Mouse (Mus musculus): ENCODE measurements around the gene Arrdc2. TPM values are rescaled to one million over a fixed set of nuclear protein-coding genes. Genes with fewer than 3 reads are reported as not detected.

Arrdc2 gene
- polyA plus RNA-seq, 1 experiment from 2014 or later: 5.7 TPM

DNA sequence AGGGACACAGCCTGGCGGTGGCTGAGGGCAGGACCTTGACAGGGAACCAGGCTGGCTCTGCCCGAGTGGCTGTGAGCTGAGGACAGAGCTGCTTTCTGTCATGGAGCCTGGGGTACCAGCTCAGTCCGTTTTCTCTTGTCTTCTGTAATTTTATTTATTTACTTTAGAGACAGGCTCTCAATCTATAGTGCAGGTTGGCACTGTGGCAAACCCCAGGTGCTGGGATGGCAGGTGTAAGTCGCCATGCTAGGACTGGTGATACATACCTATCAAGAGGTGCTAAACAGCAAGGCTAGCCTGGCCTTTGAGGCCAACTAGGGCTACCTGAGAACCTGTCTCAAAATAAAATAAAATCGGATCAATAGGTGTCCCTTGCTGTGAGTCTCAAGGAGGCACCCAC, 16.5 kb upstream of the Arrdc2 start:
- Histone ChIP-seq H3K27me3 (ENCODE audit: control insufficient read depth, insufficient read depth, low read length) (no peaks in the 10 kb centered on the region), H3K27ac (ENCODE audit: low read depth, low read length) (no peak overlapping the region), H3K4me2 (replicated peaks; ENCODE audit: low read depth, low read length) (no peak overlapping the region), H3K36me3 (ENCODE audit: control insufficient read depth, insufficient read depth, low read length) (no peaks in the 10 kb centered on the region), H3K9ac (ENCODE audit: low read depth, low read length) (no peak overlapping the region), H3K9me3 (ENCODE audit: control insufficient read depth, low read length) (no peaks in the 10 kb centered on the region), H3K4me1 (ENCODE audit: control insufficient read depth, insufficient read depth, low read length) (peaks cover 8% of the 10 kb centered on the region), H3K4me3 (ENCODE audit: low read length) (no peak overlapping the region)
- 64% methylated on average over 5 of the region's 5 CpGs for WGBS
- ATAC-seq (ENCODE audit: low FRiP score, low TSS enrichment): no peak

DNA sequence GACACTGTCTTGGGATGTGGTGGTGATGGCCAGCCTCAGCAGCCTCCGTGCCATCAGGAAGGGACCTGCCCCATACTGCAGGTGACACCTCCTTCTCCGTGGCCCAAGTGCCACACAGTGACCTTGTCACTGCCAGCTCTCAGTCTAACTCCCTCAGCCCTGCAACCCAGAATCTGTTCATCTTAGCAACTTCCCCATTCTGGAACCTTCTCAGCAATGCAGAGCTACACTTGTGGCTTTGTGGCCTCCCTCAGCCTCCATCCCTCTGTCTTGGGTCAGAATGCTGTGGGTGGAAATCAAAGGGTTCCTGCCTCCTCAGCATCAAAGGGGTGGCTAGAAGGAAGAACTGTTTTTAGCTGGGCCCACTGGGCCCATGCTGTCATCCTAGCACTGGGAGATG, 14.3 kb upstream of the Arrdc2 start:
- Histone ChIP-seq H3K9me3 (ENCODE audit: control insufficient read depth, low read length) (no peaks in the 10 kb centered on the region), H3K4me2 (replicated peaks; ENCODE audit: low read depth, low read length) (no peak overlapping the region), H3K4me3 (ENCODE audit: low read length) (no peak overlapping the region), H3K27ac (ENCODE audit: low read depth, low read length) (no peak overlapping the region), H3K9ac (ENCODE audit: low read depth, low read length) (no peak overlapping the region), H3K4me1 (ENCODE audit: control insufficient read depth, insufficient read depth, low read length) (peaks cover 8% of the 10 kb centered on the region), H3K36me3 (ENCODE audit: control insufficient read depth, insufficient read depth, low read length) (no peaks in the 10 kb centered on the region), H3K27me3 (ENCODE audit: control insufficient read depth, insufficient read depth, low read length) (no peaks in the 10 kb centered on the region)
- ATAC-seq (ENCODE audit: low FRiP score, low TSS enrichment): no peak
- WGBS: 88% methylated on average over 2 of the region's 2 CpGs

DNA sequence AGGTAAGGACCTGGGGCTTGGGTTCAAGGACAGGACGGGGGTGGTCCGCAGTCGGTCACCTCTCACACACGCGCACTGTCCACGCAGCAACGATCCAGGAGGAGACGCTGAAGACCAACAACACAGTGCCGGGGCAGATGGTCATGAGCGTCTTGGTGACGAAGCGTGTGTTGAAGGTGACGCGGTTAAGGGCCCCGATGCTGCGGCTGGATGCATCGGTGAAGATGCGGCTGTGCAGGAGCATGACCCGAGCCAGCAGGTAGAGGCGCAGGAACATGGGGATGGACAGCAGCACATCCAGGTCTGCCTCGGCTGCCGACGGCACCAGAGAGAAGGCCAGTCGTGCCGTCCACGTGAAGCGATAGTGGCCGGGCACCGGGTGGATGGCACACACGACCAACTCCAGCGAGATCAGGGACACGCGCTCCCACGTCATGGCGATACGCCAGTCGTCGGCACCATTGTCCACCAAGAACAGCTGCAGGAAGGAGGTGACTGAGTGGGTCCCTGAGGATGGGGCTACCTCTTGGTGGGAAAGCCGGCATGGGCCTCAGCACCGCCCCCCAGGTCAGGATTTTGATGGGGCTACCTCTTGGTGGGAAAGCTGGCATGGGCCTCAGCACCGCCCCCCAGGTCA, 13.2 kb upstream of the Arrdc2 start:
- H3K9me3 ChIP-seq (ENCODE audit: control insufficient read depth, low read length): no peaks in the 10 kb centered on the region
- no peaks in the 10 kb centered on the region for H3K27me3 ChIP-seq (ENCODE audit: control insufficient read depth, insufficient read depth, low read length)
- no peak for ATAC-seq (ENCODE audit: low FRiP score, low TSS enrichment)
- 90% methylated on average over 41 of the region's 41 CpGs for WGBS
- no peak overlapping the region for H3K27ac ChIP-seq (ENCODE audit: low read depth, low read length)
- H3K4me1 ChIP-seq (ENCODE audit: control insufficient read depth, insufficient read depth, low read length): peaks cover 4% of the 10 kb centered on the region; the same call in 1 of the 2 replicates
- H3K36me3 ChIP-seq (ENCODE audit: control insufficient read depth, insufficient read depth, low read length): no peaks in the 10 kb centered on the region
- H3K4me2 ChIP-seq (replicated peaks; ENCODE audit: low read depth, low read length): no peak overlapping the region
- no peak overlapping the region for H3K4me3 ChIP-seq (ENCODE audit: low read length)
- H3K9ac ChIP-seq (ENCODE audit: low read depth, low read length): no peak overlapping the region

DNA sequence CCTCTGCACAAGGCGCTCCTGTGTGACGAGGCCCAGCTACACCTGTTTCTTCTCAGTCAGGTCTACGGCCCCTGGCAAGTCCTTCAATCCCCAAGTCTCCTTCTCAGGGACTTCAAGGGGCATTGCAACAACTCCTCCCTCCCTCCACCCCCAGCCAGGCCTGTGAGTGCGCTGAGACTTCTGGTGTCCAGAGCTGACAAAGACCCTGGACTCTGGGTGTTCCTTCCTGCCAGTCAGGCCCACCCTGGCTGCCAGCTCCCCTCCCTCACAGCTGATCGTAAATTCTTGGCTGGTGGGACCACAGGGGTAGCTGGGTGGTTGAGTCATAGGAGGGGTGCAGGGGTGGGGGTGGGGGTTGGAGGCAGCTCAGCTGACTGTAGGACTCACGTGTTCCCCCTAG, 12.3 kb upstream of the Arrdc2 start:
- H3K36me3 ChIP-seq (ENCODE audit: control insufficient read depth, insufficient read depth, low read length): no peaks in the 10 kb centered on the region
- H3K27me3 ChIP-seq (ENCODE audit: control insufficient read depth, insufficient read depth, low read length): no peaks in the 10 kb centered on the region
- no peak; the same call in 1 of the 2 replicates for ATAC-seq (ENCODE audit: low FRiP score, low TSS enrichment)
- no peak overlapping the region for H3K4me2 ChIP-seq (replicated peaks; ENCODE audit: low read depth, low read length)
- no peak overlapping the region for H3K27ac ChIP-seq (ENCODE audit: low read depth, low read length)
- no peak overlapping the region for H3K4me3 ChIP-seq (ENCODE audit: low read length)
- no peak overlapping the region for H3K9ac ChIP-seq (ENCODE audit: low read depth, low read length)
- 38% methylated on average over 6 of the region's 6 CpGs for WGBS
- no peaks in the 10 kb centered on the region for H3K9me3 ChIP-seq (ENCODE audit: control insufficient read depth, low read length)
- peaks cover under 1% of the 10 kb centered on the region; the same call in 1 of the 2 replicates for H3K4me1 ChIP-seq (ENCODE audit: control insufficient read depth, insufficient read depth, low read length)

DNA sequence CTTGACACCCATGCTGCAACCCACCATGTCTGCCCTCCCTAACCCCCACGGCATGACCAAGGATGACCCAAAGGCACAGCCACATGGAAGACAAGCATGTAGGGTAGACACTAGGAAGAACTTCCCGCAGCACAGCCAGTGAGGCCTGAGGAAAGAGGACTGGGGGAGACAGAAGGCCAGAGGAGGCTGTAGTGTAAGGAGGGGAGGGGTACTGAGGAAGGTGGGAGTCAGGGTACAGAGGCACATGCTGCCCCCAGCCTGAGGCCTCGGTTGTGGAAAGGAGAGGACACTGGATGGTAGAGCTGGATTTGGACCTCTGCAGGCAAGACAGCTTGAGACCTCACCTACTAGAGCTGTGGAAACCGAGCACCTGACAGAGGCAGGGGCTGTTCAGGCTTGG, 11.4 kb upstream of the Arrdc2 start:
- Histone ChIP-seq H3K4me1 (ENCODE audit: control insufficient read depth, insufficient read depth, low read length) (no peaks in the 10 kb centered on the region), H3K36me3 (ENCODE audit: control insufficient read depth, insufficient read depth, low read length) (no peaks in the 10 kb centered on the region), H3K9me3 (ENCODE audit: control insufficient read depth, low read length) (no peaks in the 10 kb centered on the region), H3K4me3 (ENCODE audit: low read length) (no peak overlapping the region), H3K4me2 (replicated peaks; ENCODE audit: low read depth, low read length) (no peak overlapping the region), H3K27me3 (ENCODE audit: control insufficient read depth, insufficient read depth, low read length) (no peaks in the 10 kb centered on the region), H3K9ac (ENCODE audit: low read depth, low read length) (no peak overlapping the region), H3K27ac (ENCODE audit: low read depth, low read length) (no peak overlapping the region)
- 75% methylated on average over 4 of the region's 4 CpGs for WGBS
- ATAC-seq (ENCODE audit: low FRiP score, low TSS enrichment): no peak

DNA sequence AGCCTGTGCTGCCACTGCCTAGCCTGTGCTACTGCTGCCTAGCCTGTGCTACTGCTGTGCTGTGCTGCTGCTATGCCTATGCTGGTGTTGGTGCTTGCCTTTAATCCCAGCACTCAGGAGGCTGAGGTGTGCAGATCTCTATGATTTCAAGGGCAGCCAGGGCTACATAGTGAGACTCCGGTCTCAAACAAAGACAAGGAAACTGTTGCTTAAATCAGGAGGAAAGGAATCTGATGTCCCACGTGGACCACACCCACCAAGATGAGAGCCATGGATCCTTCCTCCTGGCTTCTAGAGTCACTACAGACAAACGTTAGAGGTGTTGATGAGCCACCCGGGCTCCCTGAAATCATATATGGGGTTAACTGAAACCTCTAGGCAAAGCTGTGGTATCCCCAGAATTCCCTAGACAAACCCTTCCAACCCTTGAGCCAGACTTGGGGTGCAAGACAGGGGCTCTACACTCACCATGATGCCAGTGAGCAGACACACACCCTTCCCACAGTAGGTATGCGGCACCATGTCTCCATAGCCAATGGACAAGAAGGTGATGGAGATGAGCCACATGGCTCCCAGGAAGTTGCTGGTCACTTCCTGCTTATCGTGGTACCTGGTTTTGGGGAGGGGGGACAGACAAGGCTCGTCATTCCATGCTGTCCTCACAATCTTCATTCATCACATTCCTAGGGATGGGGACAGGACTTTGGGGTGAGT, 10.8 kb upstream of the Arrdc2 start:
- H3K4me1 ChIP-seq (ENCODE audit: control insufficient read depth, insufficient read depth, low read length): no peaks in the 10 kb centered on the region
- H3K27ac ChIP-seq (ENCODE audit: low read depth, low read length): no peak overlapping the region
- no peak overlapping the region for H3K4me2 ChIP-seq (replicated peaks; ENCODE audit: low read depth, low read length)
- H3K9me3 ChIP-seq (ENCODE audit: control insufficient read depth, low read length): no peaks in the 10 kb centered on the region
- H3K27me3 ChIP-seq (ENCODE audit: control insufficient read depth, insufficient read depth, low read length): no peaks in the 10 kb centered on the region
- H3K36me3 ChIP-seq (ENCODE audit: control insufficient read depth, insufficient read depth, low read length): no peaks in the 10 kb centered on the region
- WGBS: 75% methylated on average over 7 of the region's 7 CpGs
- no peak overlapping the region for H3K4me3 ChIP-seq (ENCODE audit: low read length)
- ATAC-seq (ENCODE audit: low FRiP score, low TSS enrichment): no peak
- H3K9ac ChIP-seq (ENCODE audit: low read depth, low read length): no peak overlapping the region

DNA sequence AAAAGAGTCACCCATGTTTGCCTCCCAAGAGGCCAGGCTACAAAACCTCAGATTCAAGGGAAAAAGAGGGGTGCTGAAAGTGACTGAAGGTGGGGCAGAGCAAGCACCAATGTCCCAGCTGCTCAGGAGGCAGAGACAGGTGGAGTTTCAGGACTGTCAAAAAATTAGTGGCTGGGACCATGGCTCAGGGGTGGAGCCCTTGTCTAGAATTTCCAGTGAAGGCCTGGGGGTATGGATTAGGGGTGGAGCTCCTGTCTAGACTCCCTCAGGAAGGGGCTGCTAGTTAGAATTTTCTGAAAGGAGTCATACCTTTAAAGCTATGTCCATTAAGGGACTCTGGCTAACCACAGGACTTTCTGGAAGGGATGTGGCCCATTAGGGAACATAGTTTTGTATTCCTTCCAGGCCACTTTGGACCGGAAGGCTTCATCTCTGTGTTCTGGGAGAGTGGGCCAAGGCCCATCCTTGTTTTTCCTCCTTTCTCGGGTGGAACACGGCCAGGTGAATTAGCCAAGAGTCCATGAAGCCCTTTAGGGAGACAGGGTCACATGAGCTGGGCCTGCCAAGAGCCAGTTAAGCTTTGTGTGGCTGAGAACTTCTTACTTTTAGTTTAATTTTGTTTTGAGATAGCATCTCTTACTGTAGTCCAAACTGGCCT, 9.9 kb upstream of the Arrdc2 start:
- 85% methylated on average over 3 of the region's 3 CpGs for WGBS
- Histone ChIP-seq H3K36me3 (ENCODE audit: control insufficient read depth, insufficient read depth, low read length) (no peaks in the 10 kb centered on the region), H3K27ac (ENCODE audit: low read depth, low read length) (no peak overlapping the region), H3K4me1 (ENCODE audit: control insufficient read depth, insufficient read depth, low read length) (no peaks in the 10 kb centered on the region), H3K4me2 (replicated peaks; ENCODE audit: low read depth, low read length) (no peak overlapping the region), H3K27me3 (ENCODE audit: control insufficient read depth, insufficient read depth, low read length) (no peaks in the 10 kb centered on the region), H3K9me3 (ENCODE audit: control insufficient read depth, low read length) (no peaks in the 10 kb centered on the region), H3K9ac (ENCODE audit: low read depth, low read length) (no peak overlapping the region), H3K4me3 (ENCODE audit: low read length) (no peak overlapping the region)
- ATAC-seq (ENCODE audit: low FRiP score, low TSS enrichment): no peak

DNA sequence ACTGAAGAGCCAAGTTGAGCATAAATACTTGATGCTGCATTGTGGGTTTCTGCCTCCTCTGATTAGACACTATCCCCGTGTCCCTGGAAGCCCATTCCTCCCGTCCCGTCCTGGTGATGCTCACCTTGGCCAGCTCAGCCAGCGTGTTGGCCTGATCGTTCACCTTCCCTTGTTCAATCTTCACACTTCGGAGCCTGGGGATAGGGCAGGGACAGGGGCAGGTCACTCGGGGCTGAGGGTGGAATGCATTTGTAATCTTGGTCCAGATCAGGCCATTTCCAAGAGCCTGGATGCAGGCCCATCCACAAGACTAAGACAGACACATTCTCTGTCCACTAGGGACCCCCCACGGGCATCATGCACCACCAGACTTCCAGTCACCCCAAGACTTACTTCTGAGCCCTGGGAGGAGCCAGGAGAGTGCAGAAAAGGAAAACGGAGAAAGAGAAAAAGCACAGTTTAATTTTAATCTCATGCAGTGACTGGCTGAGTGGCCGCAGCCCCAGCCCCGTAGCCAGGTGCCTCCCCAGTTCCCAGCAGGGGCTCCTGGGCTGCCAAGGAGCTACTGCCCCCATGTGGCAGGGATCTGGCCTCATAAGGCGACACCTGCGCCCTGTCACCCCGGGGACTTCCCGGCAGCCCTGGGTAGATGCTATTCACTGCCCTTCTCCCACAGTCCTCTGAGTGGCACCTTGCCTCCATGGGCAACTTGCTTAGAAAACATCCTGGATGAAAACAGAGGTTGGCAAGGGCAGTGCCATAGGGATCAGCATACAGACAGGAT, 7.0 kb upstream of the Arrdc2 start:
- H3K4me3 ChIP-seq (ENCODE audit: low read length): no peak overlapping the region
- no peak for ATAC-seq (ENCODE audit: low FRiP score, low TSS enrichment)
- no peak overlapping the region for H3K27ac ChIP-seq (ENCODE audit: low read depth, low read length)
- H3K9me3 ChIP-seq (ENCODE audit: control insufficient read depth, low read length): no peaks in the 10 kb centered on the region
- no peaks in the 10 kb centered on the region for H3K27me3 ChIP-seq (ENCODE audit: control insufficient read depth, insufficient read depth, low read length)
- no peaks in the 10 kb centered on the region for H3K36me3 ChIP-seq (ENCODE audit: control insufficient read depth, insufficient read depth, low read length)
- WGBS: 49% methylated on average over 15 of the region's 15 CpGs
- no peak overlapping the region for H3K4me2 ChIP-seq (replicated peaks; ENCODE audit: low read depth, low read length)
- no peaks in the 10 kb centered on the region; the same call in 1 of the 2 replicates for H3K4me1 ChIP-seq (ENCODE audit: control insufficient read depth, insufficient read depth, low read length)
- peak overlapping the region; percentile 28 for H3K9ac ChIP-seq (ENCODE audit: low read depth, low read length)
